Mouse (Mus musculus) olfactory bulb, adult 2 months (tissue): ENCODE results near the gene Gpatch1.

ENCODE experiments used
- CTCF ChIP-seq: fragments of 200-500 bp; IDR thresholded peaks from 2 replicates; pipeline ENCODE4 v1.5.1; 2012; ENCODE audit warnings: low read depth, mild to moderate bottlenecking, low read length, moderate library complexity; ENCODE audit not compliant: insufficient read depth
- POLR2A ChIP-seq: fragments of 200-500 bp; IDR thresholded peaks from 2 replicates; pipeline ENCODE4 v1.6.1; 2012; ENCODE audit warnings: mild to moderate bottlenecking, low read depth, low read length, moderate library complexity; ENCODE audit not compliant: insufficient read depth

- no peak for TF ChIP-seq CTCF
- no peak for TF ChIP-seq POLR2A
These were observed 16.6 kb upstream of the Gpatch1 start for GRCm38 (mm10) chr7:35334527-35335452.
